Mouse (Mus musculus): Measurements from ENCODE around the gene Ywhae.

DNA sequence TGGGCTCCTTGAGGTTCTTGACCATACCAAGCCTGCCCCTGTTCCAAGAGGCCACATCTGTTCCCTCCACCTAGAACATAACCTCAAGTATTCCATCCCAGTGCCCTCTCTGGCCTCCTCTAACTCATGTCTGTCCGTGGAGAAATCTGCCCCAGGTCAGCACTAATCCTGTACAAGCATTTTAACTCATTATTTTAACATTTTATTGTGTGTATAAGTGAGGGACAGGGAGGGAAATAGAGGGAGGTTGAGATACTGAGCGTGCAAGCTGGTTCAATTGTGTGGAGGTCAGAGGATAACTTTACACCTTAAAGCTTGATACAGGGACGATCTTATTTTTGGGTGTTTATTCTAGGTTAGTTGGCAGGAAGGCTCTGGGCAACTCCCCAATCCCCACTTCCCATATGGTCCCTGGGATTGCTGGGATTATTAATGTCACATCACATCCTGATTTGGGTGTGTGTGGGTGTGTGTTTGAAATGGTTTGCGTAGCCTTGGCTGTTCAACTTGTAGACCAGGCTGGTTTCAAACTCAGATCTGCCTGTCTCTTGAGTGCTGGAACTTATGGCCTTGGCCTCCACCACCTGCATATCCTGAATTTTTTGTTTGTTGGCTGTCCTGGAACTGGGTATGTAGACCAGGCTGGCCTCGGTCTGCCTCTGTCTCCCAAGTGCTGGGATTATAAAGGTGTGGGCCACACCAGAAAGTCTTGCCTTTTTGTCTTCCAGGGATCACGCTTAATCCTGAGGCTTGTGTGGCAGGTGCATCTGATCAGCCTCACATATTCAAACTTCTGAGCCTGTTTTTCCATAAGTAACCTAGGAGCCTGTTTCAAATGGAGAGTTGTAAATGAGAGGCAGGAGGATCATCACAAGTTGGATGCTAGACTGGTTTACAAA is 35.7 kb downstream of the Ywhae start:
- TF ChIP-seq CTCF (IDR thresholded peaks at IDR 0.05; ENCODE audit: low read depth, low read length) (no peak), GATA1 (IDR thresholded peaks at IDR 0.05; ENCODE audit: borderline replicate concordance, low read length) (no peak), POLR2AphosphoS5 (IDR thresholded peaks at IDR 0.05; ENCODE audit: insufficient replicate concordance, low read depth, low read length) (no peak), TAL1 (conservative IDR thresholded peaks at IDR 0.05; ENCODE audit: low read depth, low read length) (no peak)

All from G1E (cell line).